Comparison of ENCODE assay signal across 9 mouse cellular contexts in genomic region chr17:58587946-58588345, GRCm38 (mm10).
DNase-seq lines count a peak whose midpoint lies in the region; ATAC-seq and TF ChIP-seq lines count a peak whose summit lies in the region.
"Had no signal": no experiment of that assay in that cellular context is flagged by ENCODE, and none has a peak within 500 bp of the region (broad histone marks: within the 10 kb centered on the region; RNA-seq: fewer than 3 reads in every experiment).

No protein-coding gene starts in this region.

- no peaks in the 10 kb centered on the region for H3K27me3 ChIP-seq in limb, embryonic 14.5 days (ENCODE audit: control insufficient read depth, insufficient read depth, low read length)
- H3K27me3 ChIP-seq in limb, embryonic 10.5 days (ENCODE audit: low read depth, poor library complexity, severe bottlenecking): no peaks in the 10 kb centered on the region

- no peak for ATAC-seq in limb, embryonic 14.5 days (ENCODE audit: low FRiP score, low read depth)
- ATAC-seq in erythroblast, adult 5-6 weeks (replicated peaks; ENCODE audit: low FRiP score, poor library complexity, severe bottlenecking): no peak

- no peak for TF ChIP-seq POLR2A in limb, embryonic 14.5 days (IDR thresholded peaks at IDR 0.05; ENCODE audit: borderline replicate concordance, extremely low read depth, insufficient read depth, insufficient read length)

- DNase-seq in adrenal gland, postnatal 14 days: peak; percentile 44
- no peak for DNase-seq in adrenal gland, postnatal 4 days (ENCODE audit: low spot score in 2 of 2)
- peak; percentile 54 for DNase-seq in limb, embryonic 14.5 days (ENCODE audit: low spot score)
- no peak for DNase-seq in limb, embryonic 10.5 days (ENCODE audit: low spot score)
- DNase-seq in embryo, embryonic 11 days: peak; percentile 73
- DNase-seq in mesoderm, embryonic 11.5 days (ENCODE audit: low read depth, low spot score): peak; percentile 42
- DNase-seq in T-cell, adult 2 months (ENCODE audit: low spot score): no peak

- H3K9ac ChIP-seq in limb, embryonic 14.5 days (ENCODE audit: low read depth, low read length, severe bottlenecking): no peak overlapping the region

- H3K4me2 ChIP-seq in limb, embryonic 14.5 days (replicated peaks; ENCODE audit: low read depth, low read length, severe bottlenecking): no peak overlapping the region

- no peaks in the 10 kb centered on the region for H3K9me3 ChIP-seq in limb, embryonic 14.5 days (ENCODE audit: control insufficient read depth, low read length)
- no peaks in the 10 kb centered on the region for H3K9me3 ChIP-seq in limb, embryonic 10.5 days (replicated peaks)

- no peaks in the 10 kb centered on the region for H3K36me3 ChIP-seq in limb, embryonic 14.5 days (ENCODE audit: control insufficient read depth, insufficient read depth, low read length)
- no peaks in the 10 kb centered on the region for H3K36me3 ChIP-seq in limb, embryonic 10.5 days

- H3K4me3 ChIP-seq in limb, embryonic 14.5 days (replicated peaks; ENCODE audit: low read length): no peak overlapping the region
- no peak overlapping the region for H3K4me3 ChIP-seq in limb, embryonic 10.5 days
- H3K4me3 ChIP-seq: erythroblast, embryonic 14.5 days had no signal

- no peaks in the 10 kb centered on the region for H3K4me1 ChIP-seq in limb, embryonic 14.5 days (ENCODE audit: control insufficient read depth, insufficient read depth, low read length)
- H3K4me1 ChIP-seq in limb, embryonic 10.5 days: no peaks in the 10 kb centered on the region

- WGBS in limb, embryonic 14.5 days: 54% methylated on average over 2 of the region's 2 CpGs
- 65% methylated on average over 2 of the region's 2 CpGs for WGBS in limb, embryonic 10.5 days

- no peak overlapping the region for H3K27ac ChIP-seq in limb, embryonic 14.5 days (replicated peaks; ENCODE audit: low read depth, low read length)
- H3K27ac ChIP-seq in limb, embryonic 10.5 days: no peak overlapping the region

Comparison
In these comparisons a context has a peak if more than half of its experiments do, and no peak if none do; other contexts are left out.
1. DNase-seq: peak in adrenal gland, postnatal 14 days (single experiment), limb, embryonic 14.5 days (single experiment), embryo, embryonic 11 days (single experiment) and mesoderm, embryonic 11.5 days (single experiment); none in adrenal gland, postnatal 4 days (0 of 2), limb, embryonic 10.5 days (single experiment) and T-cell, adult 2 months (single experiment).